Mouse (Mus musculus) CH12.LX (cell line): ENCODE results near the gene C1qtnf9. TPM values are rescaled to one million over a fixed set of nuclear protein-coding genes. Genes with fewer than 3 reads are reported as not detected.

Experiments
- DNase-seq: peaks from one replicate; pipeline ENCODE4 v3.0.0-alpha.2; 2013; ENCODE audit errors: extremely low read depth
- H3K27ac ChIP-seq: 2 replicates; pipeline ENCODE4 v1.5.1; 2012; ENCODE audit warnings: low read depth, mild to moderate bottlenecking, control low read depth, moderate library complexity; ENCODE audit not compliant: insufficient read depth
- H3K27me3 ChIP-seq: replicated peaks from 2 replicates; pipeline ENCODE3; 2012; ENCODE audit warnings: inconsistent platforms
- H3K36me3 ChIP-seq, 2 experiments: replicated peaks in 1 of 2; 2 replicates each; pipeline versions ENCODE3 to v1.6.1; 2012; ENCODE audit warnings: inconsistent platforms in 1 of 2, low read length in 1 of 2, mild to moderate bottlenecking in 1 of 2, mixed read lengths in 1 of 2, moderate library complexity in 1 of 2; ENCODE audit not compliant: control insufficient read depth in 1 of 2, insufficient read depth in 1 of 2
- H3K4me1 ChIP-seq, 2 experiments: 2 replicates each; pipeline ENCODE4 v1.6.1; 2012; ENCODE audit warnings: inconsistent platforms in 1 of 2, moderate library complexity in 1 of 2; ENCODE audit not compliant: insufficient read depth in 2 of 2, control insufficient read depth in 1 of 2
- H3K4me2 ChIP-seq: 2 replicates; pipeline ENCODE4 v1.6.1; 2012; ENCODE audit warnings: low read depth, mild to moderate bottlenecking, control low read depth; ENCODE audit not compliant: poor library complexity, insufficient read depth, severe bottlenecking
- H3K4me3 ChIP-seq, 3 experiments: fragments of 150-350 bp in 1 of 3; sonication (generic) in 1 of 3; replicated peaks in 1 of 3; 2 replicates each; pipeline versions ENCODE3 to v1.5.1; 2011 to 2012; ENCODE audit warnings: low read depth in 2 of 3, low read length in 2 of 3, mild to moderate bottlenecking in 2 of 3, moderate library complexity in 2 of 3, control low read depth in 1 of 3, improper control_type of control experiment in 1 of 3, inconsistent platforms in 1 of 3, mixed read lengths in 1 of 3; ENCODE audit not compliant: poor library complexity in 1 of 3
- H3K79me2 ChIP-seq: replicated peaks from 2 replicates; pipeline ENCODE4 v1.6.1; 2012; ENCODE audit warnings: mild to moderate bottlenecking, moderate library complexity; ENCODE audit not compliant: control insufficient read depth, poor library complexity, insufficient read depth, severe bottlenecking; ENCODE audit errors: extremely low read depth
- H3K9ac ChIP-seq: 2 replicates; pipeline ENCODE4 v1.6.1; 2012; ENCODE audit warnings: low read depth, mild to moderate bottlenecking, control low read depth, moderate library complexity; ENCODE audit not compliant: insufficient read depth
- H3K9me3 ChIP-seq: replicated peaks from 2 replicates; pipeline ENCODE3; 2012; ENCODE audit warnings: low read length, inconsistent platforms, mixed read lengths
- BHLHE40 ChIP-seq: IDR thresholded peaks from 2 replicates; pipeline ENCODE4 v1.6.1; 2011; ENCODE audit warnings: mild to moderate bottlenecking, low read depth, low read length, improper control_type of control experiment
- CHD2 ChIP-seq: IDR thresholded peaks from 2 replicates; pipeline ENCODE4 v1.6.1; 2011; ENCODE audit warnings: low read length, improper control_type of control experiment
- E2F4 ChIP-seq: IDR thresholded peaks from 2 replicates; pipeline ENCODE4 v1.6.1; 2011; ENCODE audit warnings: low read depth, low read length, improper control_type of control experiment; ENCODE audit not compliant: insufficient replicate concordance
- ELF1 ChIP-seq: IDR thresholded peaks from 2 replicates; pipeline ENCODE4 v1.6.1; 2014; ENCODE audit warnings: low read depth, mild to moderate bottlenecking, inconsistent platforms, low read length, improper control_type of control experiment
- EP300 ChIP-seq: IDR thresholded peaks from 2 replicates; pipeline ENCODE4 v1.6.1; 2011; ENCODE audit warnings: low read length, improper control_type of control experiment
- ETS1 ChIP-seq: conservative IDR thresholded peaks from 2 replicates; pipeline ENCODE4 v1.6.1; 2012; ENCODE audit warnings: low read depth, mild to moderate bottlenecking, inconsistent platforms, low read length, improper control_type of control experiment, moderate library complexity
- GABPA ChIP-seq: IDR thresholded peaks from 2 replicates; pipeline ENCODE4 v1.6.1; 2012; ENCODE audit warnings: low read depth, low read length, improper control_type of control experiment, inconsistent platforms; ENCODE audit not compliant: insufficient replicate concordance
- IRF4 ChIP-seq: IDR thresholded peaks from 2 replicates; pipeline ENCODE4 v1.6.1; 2014; ENCODE audit warnings: low read depth, mild to moderate bottlenecking, inconsistent platforms, low read length, improper control_type of control experiment
- JUN ChIP-seq: IDR thresholded peaks from 2 replicates; pipeline ENCODE4 v1.6.1; 2011; ENCODE audit warnings: low read depth, mild to moderate bottlenecking, low read length, improper control_type of control experiment, moderate library complexity; ENCODE audit not compliant: insufficient read depth
- JUND ChIP-seq: conservative IDR thresholded peaks from 2 replicates; pipeline ENCODE4 v1.6.1; 2011; ENCODE audit warnings: low read depth, low read length, improper control_type of control experiment
- KAT2A ChIP-seq: IDR thresholded peaks from 2 replicates; pipeline ENCODE4 v1.6.1; 2012; ENCODE audit warnings: low read length, improper control_type of control experiment, inconsistent platforms; ENCODE audit not compliant: insufficient replicate concordance
- MAFK ChIP-seq: IDR thresholded peaks from 2 replicates; pipeline ENCODE4 v1.6.1; 2011; ENCODE audit warnings: low read length, improper control_type of control experiment; ENCODE audit not compliant: insufficient replicate concordance
- MAX ChIP-seq: IDR thresholded peaks from 2 replicates; pipeline ENCODE4 v1.6.1; 2011; ENCODE audit warnings: low read length, improper control_type of control experiment
- MAZ ChIP-seq: IDR thresholded peaks from 2 replicates; pipeline ENCODE4 v1.6.1; 2012; ENCODE audit warnings: low read depth, mild to moderate bottlenecking, inconsistent platforms, low read length, improper control_type of control experiment, moderate library complexity
- MEF2A ChIP-seq: IDR thresholded peaks from 2 replicates; pipeline ENCODE4 v1.6.1; 2014; ENCODE audit warnings: low read depth, mild to moderate bottlenecking, inconsistent platforms, low read length, improper control_type of control experiment, borderline replicate concordance
- MXI1 ChIP-seq: IDR thresholded peaks from 2 replicates; pipeline ENCODE4 v1.6.1; 2011; ENCODE audit warnings: mild to moderate bottlenecking, low read depth, low read length, improper control_type of control experiment
- NELFE ChIP-seq: IDR thresholded peaks from 2 replicates; pipeline ENCODE4 v1.6.1; 2011; ENCODE audit warnings: low read depth, low read length, improper control_type of control experiment
- NRF1 ChIP-seq: IDR thresholded peaks from 2 replicates; pipeline ENCODE4 v1.6.1; 2014; ENCODE audit warnings: low read depth, mild to moderate bottlenecking, inconsistent platforms, low read length, improper control_type of control experiment, moderate library complexity
- PAX5 ChIP-seq: IDR thresholded peaks from 2 replicates; pipeline ENCODE4 v1.6.1; 2012; ENCODE audit warnings: low read length, inconsistent platforms, mixed read lengths
- POLR2A ChIP-seq: IDR thresholded peaks from 2 replicates; pipeline ENCODE4 v1.6.1; 2011; ENCODE audit warnings: low read depth, mild to moderate bottlenecking, improper control_type of control experiment, low read length
- POLR2AphosphoS2 ChIP-seq: IDR thresholded peaks from 2 replicates; pipeline ENCODE4 v1.6.1; 2011; ENCODE audit warnings: low read depth, low read length, improper control_type of control experiment
- RAD21 ChIP-seq: IDR thresholded peaks from 2 replicates; pipeline ENCODE4 v1.6.1; 2011; ENCODE audit warnings: low read depth, mild to moderate bottlenecking, low read length, improper control_type of control experiment, moderate library complexity
- RCOR1 ChIP-seq: conservative IDR thresholded peaks from 2 replicates; pipeline ENCODE4 v1.6.1; 2012; ENCODE audit warnings: low read depth, mild to moderate bottlenecking, inconsistent platforms, low read length, improper control_type of control experiment
- SIN3A ChIP-seq: IDR thresholded peaks from 2 replicates; pipeline ENCODE4 v1.6.1; 2012; ENCODE audit warnings: low read length, improper control_type of control experiment, inconsistent platforms
- SMC3 ChIP-seq: IDR thresholded peaks from 2 replicates; pipeline ENCODE4 v1.6.1; 2011; ENCODE audit warnings: low read depth, low read length, improper control_type of control experiment
- TBP ChIP-seq: conservative IDR thresholded peaks from 2 replicates; pipeline ENCODE4 v1.6.1; 2011; ENCODE audit warnings: low read depth, low read length, improper control_type of control experiment
- USF1 ChIP-seq: IDR thresholded peaks from 2 replicates; pipeline ENCODE4 v1.6.1; 2014; ENCODE audit warnings: low read depth, mild to moderate bottlenecking, inconsistent platforms, low read length, improper control_type of control experiment
- USF2 ChIP-seq: conservative IDR thresholded peaks from 2 replicates; pipeline ENCODE4 v1.6.1; 2011; ENCODE audit warnings: low read depth, low read length, improper control_type of control experiment
- ZKSCAN1 ChIP-seq: IDR thresholded peaks from 2 replicates; pipeline ENCODE4 v1.6.1; 2012; ENCODE audit warnings: low read depth, inconsistent platforms, low read length, improper control_type of control experiment, borderline replicate concordance
- ZNF384 ChIP-seq: IDR thresholded peaks from 2 replicates; pipeline ENCODE4 v1.6.1; 2012; ENCODE audit warnings: low read depth, low read length, improper control_type of control experiment, inconsistent platforms
- dilution Hi-C: fragments of 300-500 bp; cut with MboI; formaldehyde crosslinking; loops from 2 replicates; pipeline ENCODE4 v1.14.3; 2020; ENCODE audit warnings: low sequenced_read_pairs; ENCODE audit not compliant: extremely low pct_unique_long_range_greater_than_20kb, extremely low pct_ligation_motif_present
- in situ Hi-C: fragments of 300-500 bp; cut with MboI; formaldehyde crosslinking; loops from 3 replicates; pipeline ENCODE4 v1.14.3; 2019; ENCODE audit warnings: low sequenced_read_pairs, low pct_ligation_motif_present, low pct_unique_long_range_greater_than_20kb, mixed read lengths
- polyA plus RNA-seq: library from polyadenylated mRNA; unstranded; fragments of >175 nt; gene quantifications from 2 replicates; pipeline ENCODE4 v1.2.1, GENCODE M21; 2012; ENCODE audit warnings: low read depth; ENCODE audit not compliant: insufficient read length
- total RNA-seq, 2 experiments: library from RNA; depleted of rRNA; stranded (reverse); fragments of 300-350 nt in 1 of 2; fragments of >200 nt in 1 of 2; gene quantifications; 2 replicates each; pipeline ENCODE4 v1.2.3; 2012 to 2014

The C1qtnf9 gene
- total and polyA plus RNA-seq, 3 experiments: 0.20 TPM; not detected in 2

DNA sequence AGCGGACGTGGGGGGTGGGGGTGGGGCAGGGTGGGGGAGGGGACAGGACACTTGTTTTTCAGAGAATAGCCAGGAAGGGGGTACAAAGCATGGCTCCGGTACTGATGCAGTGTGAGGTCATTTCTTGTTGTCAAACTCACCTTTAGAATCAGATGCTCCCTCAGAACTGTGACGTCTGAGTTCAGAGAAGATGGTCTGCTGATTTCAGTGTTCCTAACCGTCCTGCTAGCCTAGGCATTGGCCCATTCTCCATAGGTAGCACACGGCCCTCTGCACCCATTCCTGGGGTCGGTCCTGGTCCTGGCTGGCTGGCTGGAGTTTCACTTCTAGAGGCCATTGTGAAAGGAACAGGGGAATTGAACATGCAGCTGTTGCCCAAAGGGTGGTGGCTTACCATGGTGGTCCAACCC, 30.7 kb upstream of the C1qtnf9 start:
- peaks cover 27 to 81% of the 10 kb centered on the region in 2 experiments for H3K4me1 ChIP-seq

DNA sequence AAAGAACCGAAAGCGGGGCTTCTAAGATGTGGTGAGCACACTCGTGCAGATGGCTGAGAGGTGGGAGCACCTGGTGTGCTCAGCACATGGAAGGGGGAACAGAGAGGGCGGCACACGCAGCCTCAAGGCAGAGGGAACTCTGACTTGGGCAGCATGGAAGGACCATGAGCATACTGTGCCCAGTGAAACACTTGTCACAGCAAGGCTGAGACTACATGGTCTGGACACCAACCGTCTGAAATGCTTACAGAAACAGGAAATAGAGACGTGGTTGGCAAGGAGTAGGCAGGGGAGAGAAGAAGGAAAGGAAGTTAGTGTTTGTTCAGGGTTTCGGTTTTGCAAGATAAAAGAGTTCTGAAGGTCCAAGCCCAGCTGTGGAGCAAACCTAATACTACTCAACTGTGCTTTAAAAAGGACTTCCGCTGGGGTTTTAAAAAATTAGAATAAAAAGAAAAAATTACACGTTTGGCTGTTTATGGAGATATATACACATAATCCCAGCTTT, 29.4 kb upstream of the C1qtnf9 start:
- Histone ChIP-seq H3K4me1 (peaks cover 27 to 81% of the 10 kb centered on the region in 2 experiments), H3K4me3 (peak overlapping the region in 2 of 3 experiments; percentile 21 to 49), H3K27me3 (no peaks in the 10 kb centered on the region), H3K9ac (peak overlapping the region; percentile 69), H3K79me2 (peaks cover 24% of the 10 kb centered on the region), H3K27ac (peak overlapping the region; percentile 99), H3K9me3 (no peaks in the 10 kb centered on the region), H3K4me2 (peak overlapping the region; percentile 35), H3K36me3 (peaks cover 10 to 20% of the 10 kb centered on the region in 2 experiments)
- in situ Hi-C loops (loop anchor here (25.0 kb wide), 1 partner anchor 476 kb away; the partner anchor contains the start of genes Gm49336, Mtmr6 and Nupl1), dilution Hi-C loops (no loop called here)
- DNase-seq: peak; percentile 74
- TF ChIP-seq JUN (peak; percentile 54), MEF2A (peak; percentile 87), NRF1 (peak; percentile 44; the same call in 1 of the 2 replicates), JUND (no peak; the same call in none of the 2 replicates), MAX (peak; percentile 93), RCOR1 (peak; percentile 85; the same call in 1 of the 2 replicates), BHLHE40 (peak; percentile 95), ZKSCAN1 (no peak), NELFE (peak; percentile 69), GABPA (no peak), PAX5 (no peak), EP300 (peak; percentile 89), SIN3A (peak; percentile 94), MXI1 (peak; percentile 87), USF2 (no peak), MAFK (peak; percentile 76), ZNF384 (peak; percentile 44; the same call in 1 of the 2 replicates), ELF1 (peak; percentile 81), RAD21 (no peak; the same call in none of the 2 replicates), IRF4 (peak; percentile 90), ETS1 (peak; percentile 87), CHD2 (no peak; the same call in none of the 2 replicates), USF1 (no peak), E2F4 (0 out of 2 replicates have a peak, but pooled peaks have one; percentile 60), POLR2A (peak; percentile 74; the same call in 1 of the 2 replicates), POLR2AphosphoS2 (peak; percentile 84; the same call in 1 of the 2 replicates), MAZ (peak; percentile 89), SMC3 (peak; percentile 20), KAT2A (peak; percentile 63; the same call in 1 of the 2 replicates)

More for the DNA sequence above, 30.7 kb upstream of the C1qtnf9 start:
- TF ChIP-seq MEF2A: no peak
- TF ChIP-seq NELFE: no peak; the same call in 1 of the 2 replicates
- 0 out of 2 replicates have a peak, but pooled peaks have one; percentile 14 for TF ChIP-seq CHD2
- 0 out of 2 replicates have a peak, but pooled peaks have one; percentile 12 for TF ChIP-seq TBP
- Histone ChIP-seq H3K27ac (peak overlapping the region; percentile 99), H3K9me3 (no peaks in the 10 kb centered on the region), H3K4me3 (peak overlapping the region; percentile 27 to 42 (median 32)), H3K4me2 (peak overlapping the region; percentile 35), H3K9ac (peak overlapping the region; percentile 69), H3K36me3 (peaks cover 6 to 13% of the 10 kb centered on the region in 2 experiments), H3K27me3 (no peaks in the 10 kb centered on the region), H3K79me2 (peaks cover 29% of the 10 kb centered on the region)
- in situ Hi-C loops: loop anchor here (25.0 kb wide), 1 partner anchor 475 kb away; the partner anchor contains the start of genes Gm49336, Mtmr6 and Nupl1
- dilution Hi-C loops: no loop called here
- no peak for DNase-seq
